Mouse (Mus musculus): ENCODE measurements at regions not wholly inside any gene's neighbourhood (a gene's known extent, or its start where the extent isn't known, plus 50 kb on each side); places are given as distances from the start of the nearest gene placed in this dataset.
"Not testable (repeated sequence)": the region's sequence is repeated elsewhere in the genome, so short reads cannot be mapped to it uniquely, and the experiment has no call there.

DNA sequence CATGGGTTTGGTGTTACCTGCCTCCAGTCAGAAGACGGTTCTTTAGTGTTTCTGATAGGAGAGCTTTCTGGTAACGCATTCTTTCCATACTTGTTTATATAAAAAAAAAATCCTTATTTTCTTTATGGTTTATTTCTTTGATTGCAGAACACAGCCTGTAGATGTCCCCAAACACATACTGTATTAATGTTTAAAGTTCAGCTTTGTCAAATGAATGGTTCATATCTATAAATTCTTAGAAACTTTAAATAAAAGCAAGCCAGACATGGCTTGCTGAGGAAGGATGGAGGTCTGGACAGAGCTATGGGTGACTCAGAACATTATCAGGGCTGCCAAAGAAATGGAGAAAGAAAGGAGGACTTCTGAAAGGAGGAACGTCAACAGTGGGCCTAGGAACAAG is 1852.1 kb downstream of the 9330182O14Rik start:
- Histone ChIP-seq H3K4me3 (no peak overlapping the region), H3ac (ENCODE audit: control insufficient read depth, insufficient read length) (no peak overlapping the region), H3K79me2 (ENCODE audit: control insufficient read depth, insufficient read depth) (no peaks in the 10 kb centered on the region), H3K27me3 (ENCODE audit: control insufficient read depth, insufficient read depth, insufficient read length) (no peaks in the 10 kb centered on the region), H3K4me2 (ENCODE audit: low read depth) (no peak overlapping the region), H3K36me3 (ENCODE audit: control insufficient read depth, insufficient read depth) (no peaks in the 10 kb centered on the region)
- TF ChIP-seq TCF12 (IDR thresholded peaks at IDR 0.05; ENCODE audit: insufficient read depth, poor library complexity, severe bottlenecking) = no peak
- TF ChIP-seq USF1 (IDR thresholded peaks at IDR 0.05; ENCODE audit: low read depth) = no peak
- TF ChIP-seq REST (IDR thresholded peaks at IDR 0.05; ENCODE audit: insufficient read depth, insufficient read length) = no peak
- TF ChIP-seq MYOG (IDR thresholded peaks at IDR 0.05; ENCODE audit: control insufficient read depth in 1 of 3, insufficient read depth in 1 of 3, insufficient read length in 2 of 3, low read depth in 2 of 3) = no peak
- TF ChIP-seq MAX (IDR thresholded peaks at IDR 0.05; ENCODE audit: low read depth) = no peak
- TF ChIP-seq TCF3 (IDR thresholded peaks at IDR 0.05; ENCODE audit: insufficient read length, low read depth) = no peak
- no peak for TF ChIP-seq E2F4 (IDR thresholded peaks at IDR 0.05; ENCODE audit: insufficient read depth)
- TF ChIP-seq MYOD1 (IDR thresholded peaks at IDR 0.05; ENCODE audit: control insufficient read depth in 1 of 3, insufficient read length in 2 of 3, low read depth in 2 of 3) = no peak
- no peak for TF ChIP-seq CEBPB (IDR thresholded peaks at IDR 0.05; ENCODE audit: insufficient read depth, poor library complexity, severe bottlenecking)
- TF ChIP-seq POLR2AphosphoS2 (IDR thresholded peaks at IDR 0.05; ENCODE audit: insufficient read length, low read depth) = no peak
- no peak for TF ChIP-seq POLR2A (IDR thresholded peaks at IDR 0.05; ENCODE audit: insufficient read length, low read depth)
- TF ChIP-seq SRF (IDR thresholded peaks at IDR 0.05; ENCODE audit: control insufficient read depth, insufficient read length, low read depth) = no peak

GRCm38 (mm10) chr15:41989065-41989464 is 1854.9 kb downstream of the 9330182O14Rik start:
- TF ChIP-seq SRF (IDR thresholded peaks at IDR 0.05; ENCODE audit: control insufficient read depth, insufficient read length, low read depth) (no peak), MYOD1 (IDR thresholded peaks at IDR 0.05; ENCODE audit: control insufficient read depth in 1 of 3, insufficient read length in 2 of 3, low read depth in 2 of 3) (no peak), CEBPB (IDR thresholded peaks at IDR 0.05; ENCODE audit: insufficient read depth, poor library complexity, severe bottlenecking) (no peak), POLR2AphosphoS2 (IDR thresholded peaks at IDR 0.05; ENCODE audit: insufficient read length, low read depth) (no peak), MYOG (IDR thresholded peaks at IDR 0.05; ENCODE audit: control insufficient read depth in 1 of 3, insufficient read depth in 1 of 3, insufficient read length in 2 of 3, low read depth in 2 of 3) (no peak), TCF12 (IDR thresholded peaks at IDR 0.05; ENCODE audit: insufficient read depth, poor library complexity, severe bottlenecking) (no peak), POLR2A (IDR thresholded peaks at IDR 0.05; ENCODE audit: insufficient read length, low read depth) (no peak), E2F4 (IDR thresholded peaks at IDR 0.05; ENCODE audit: insufficient read depth) (no peak), TCF3 (IDR thresholded peaks at IDR 0.05; ENCODE audit: insufficient read length, low read depth) (no peak), MAX (IDR thresholded peaks at IDR 0.05; ENCODE audit: low read depth) (no peak), USF1 (IDR thresholded peaks at IDR 0.05; ENCODE audit: low read depth) (no peak), REST (IDR thresholded peaks at IDR 0.05; ENCODE audit: insufficient read depth, insufficient read length) (no peak)
- no peaks in the 10 kb centered on the region for H3K79me2 ChIP-seq (ENCODE audit: control insufficient read depth, insufficient read depth)
- no peaks in the 10 kb centered on the region for H3K36me3 ChIP-seq (ENCODE audit: control insufficient read depth, insufficient read depth)
- no peak overlapping the region for H3ac ChIP-seq (ENCODE audit: control insufficient read depth, insufficient read length)
- H3K4me2 ChIP-seq (ENCODE audit: low read depth) = no peak overlapping the region
- no peak overlapping the region for H3K4me3 ChIP-seq
- no peaks in the 10 kb centered on the region for H3K27me3 ChIP-seq (ENCODE audit: control insufficient read depth, insufficient read depth, insufficient read length)

DNA sequence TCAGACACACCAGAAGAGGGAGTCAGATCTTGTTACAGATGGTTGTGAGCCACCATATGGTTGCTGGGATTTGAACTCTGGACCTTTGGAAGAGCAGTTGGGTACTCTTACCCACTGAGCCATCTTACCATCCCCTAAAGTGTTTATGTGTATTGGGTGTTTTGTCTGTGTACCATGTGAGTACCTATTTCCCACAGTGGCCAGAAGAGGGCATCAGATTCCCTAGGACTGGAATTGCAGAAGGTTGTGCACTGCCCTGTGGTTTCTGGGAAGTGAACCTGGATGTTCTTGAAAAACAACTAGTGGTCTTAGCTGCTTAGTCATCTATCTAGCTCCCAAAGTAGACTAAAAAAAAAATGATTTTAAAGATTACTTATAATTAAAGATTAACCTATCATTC is 1857.7 kb downstream of the 9330182O14Rik start:
- TF ChIP-seq TCF12 (IDR thresholded peaks at IDR 0.05; ENCODE audit: insufficient read depth, poor library complexity, severe bottlenecking) (no peak), MYOD1 (IDR thresholded peaks at IDR 0.05; ENCODE audit: control insufficient read depth in 1 of 3, insufficient read length in 2 of 3, low read depth in 2 of 3) (no peak), MYOG (IDR thresholded peaks at IDR 0.05; ENCODE audit: control insufficient read depth in 1 of 3, insufficient read depth in 1 of 3, insufficient read length in 2 of 3, low read depth in 2 of 3) (no peak), MAX (IDR thresholded peaks at IDR 0.05; ENCODE audit: low read depth) (no peak), E2F4 (IDR thresholded peaks at IDR 0.05; ENCODE audit: insufficient read depth) (no peak), SRF (IDR thresholded peaks at IDR 0.05; ENCODE audit: control insufficient read depth, insufficient read length, low read depth) (no peak)
- Histone ChIP-seq H3K79me2 (ENCODE audit: control insufficient read depth, insufficient read depth) (no peaks in the 10 kb centered on the region), H3K4me3 (no peak overlapping the region), H3K36me3 (ENCODE audit: control insufficient read depth, insufficient read depth) (no peaks in the 10 kb centered on the region), H3K27me3 (ENCODE audit: control insufficient read depth, insufficient read depth, insufficient read length) (no peaks in the 10 kb centered on the region), H3K4me2 (ENCODE audit: low read depth) (no peak overlapping the region), H3ac (ENCODE audit: control insufficient read depth, insufficient read length) (no peak overlapping the region)

- not testable (repeated sequence) for H3K4me2 ChIP-seq (ENCODE audit: low read depth); H3K79me2 ChIP-seq (ENCODE audit: control insufficient read depth, insufficient read depth); H3ac ChIP-seq (ENCODE audit: control insufficient read depth, insufficient read length); H3K27me3 ChIP-seq (ENCODE audit: control insufficient read depth, insufficient read depth, insufficient read length); H3K4me3 ChIP-seq; H3K36me3 ChIP-seq (ENCODE audit: control insufficient read depth, insufficient read depth)
These were observed 1898.1 kb downstream of the 9330182O14Rik start for GRCm38 (mm10) chr15:42032286-42032685.

GRCm38 (mm10) chr15:42047088-42047976 is 1913.2 kb downstream of the 9330182O14Rik start:
- TF ChIP-seq REST (IDR thresholded peaks at IDR 0.05; ENCODE audit: insufficient read depth, insufficient read length) (no peak), SRF (IDR thresholded peaks at IDR 0.05; ENCODE audit: control insufficient read depth, insufficient read length, low read depth) (no peak), USF1 (IDR thresholded peaks at IDR 0.05; ENCODE audit: low read depth) (no peak), E2F4 (IDR thresholded peaks at IDR 0.05; ENCODE audit: insufficient read depth) (no peak), CEBPB (IDR thresholded peaks at IDR 0.05; ENCODE audit: insufficient read depth, poor library complexity, severe bottlenecking) (no peak), TCF3 (IDR thresholded peaks at IDR 0.05; ENCODE audit: insufficient read length, low read depth) (no peak), POLR2AphosphoS2 (IDR thresholded peaks at IDR 0.05; ENCODE audit: insufficient read length, low read depth) (no peak), POLR2A (IDR thresholded peaks at IDR 0.05; ENCODE audit: insufficient read length, low read depth) (no peak), TCF12 (IDR thresholded peaks at IDR 0.05; ENCODE audit: insufficient read depth, poor library complexity, severe bottlenecking) (no peak), MYOD1 (IDR thresholded peaks at IDR 0.05; ENCODE audit: control insufficient read depth in 1 of 3, insufficient read length in 2 of 3, low read depth in 2 of 3) (no peak), MAX (IDR thresholded peaks at IDR 0.05; ENCODE audit: low read depth) (no peak), MYOG (IDR thresholded peaks at IDR 0.05; ENCODE audit: control insufficient read depth in 1 of 3, insufficient read depth in 1 of 3, insufficient read length in 2 of 3, low read depth in 2 of 3) (no peak)
- Histone ChIP-seq H3ac (ENCODE audit: control insufficient read depth, insufficient read length) (no peak overlapping the region), H3K4me3 (no peak overlapping the region)

More at GRCm38 (mm10) chr15:42047088-42047976, 1913.2 kb downstream of the 9330182O14Rik start:
- Histone ChIP-seq H3K36me3 (ENCODE audit: control insufficient read depth, insufficient read depth) (no peaks in the 10 kb centered on the region), H3K4me2 (ENCODE audit: low read depth) (no peak overlapping the region), H3K79me2 (ENCODE audit: control insufficient read depth, insufficient read depth) (no peaks in the 10 kb centered on the region), H3K27me3 (ENCODE audit: control insufficient read depth, insufficient read depth, insufficient read length) (no peaks in the 10 kb centered on the region)
